Mouse (Mus musculus) C2C12 (cell line): ENCODE results near the gene Kif6. TPM values are rescaled to one million over a fixed set of nuclear protein-coding genes. Genes with fewer than 3 reads are reported as not detected.

Experiments used
- H3K27me3 ChIP-seq: one replicate; pipeline ENCODE4 v1.6.1; 2011; ENCODE audit not compliant: control insufficient read depth, insufficient read depth, insufficient read length
- H3K36me3 ChIP-seq: one replicate; pipeline ENCODE4 v1.6.1; 2011; ENCODE audit not compliant: control insufficient read depth, insufficient read depth
- H3K4me3 ChIP-seq: one replicate; pipeline ENCODE4 v1.5.1; 2011; ENCODE audit warnings: mild to moderate bottlenecking, control low read depth; ENCODE audit not compliant: poor library complexity, insufficient read depth, severe bottlenecking
- H3K79me2 ChIP-seq: one replicate; pipeline ENCODE4 v1.6.1; 2011; ENCODE audit not compliant: control insufficient read depth, insufficient read depth
- H3K79me3 ChIP-seq: one replicate; pipeline ENCODE4 v1.6.1; 2011; ENCODE audit warnings: low read depth, control low read depth
- H3ac ChIP-seq: one replicate; pipeline ENCODE3; 2011; ENCODE audit warnings: low read depth; ENCODE audit not compliant: control insufficient read depth, insufficient read length
- CEBPB ChIP-seq: IDR thresholded peaks from one replicate; pipeline ENCODE4 v1.6.1; 2011; ENCODE audit warnings: low read depth, mild to moderate bottlenecking, control low read depth, moderate library complexity
- CTCF ChIP-seq: IDR thresholded peaks from one replicate; pipeline ENCODE4 v1.5.1; 2011; ENCODE audit not compliant: control insufficient read depth, insufficient read depth, insufficient read length
- FOSL1 ChIP-seq: IDR thresholded peaks from one replicate; pipeline ENCODE4 v1.8.0; 2011; ENCODE audit warnings: mild to moderate bottlenecking, low read length; ENCODE audit not compliant: poor library complexity, insufficient read depth, severe bottlenecking
- MAX ChIP-seq: IDR thresholded peaks from one replicate; pipeline ENCODE4 v1.6.1; 2011; ENCODE audit warnings: mild to moderate bottlenecking, control low read depth
- MYOD1 ChIP-seq: IDR thresholded peaks from one replicate; pipeline ENCODE4 v1.6.1; 2011; ENCODE audit warnings: low read depth; ENCODE audit not compliant: control insufficient read depth, insufficient read length
- MYOG ChIP-seq: IDR thresholded peaks from one replicate; pipeline ENCODE4 v1.6.1; 2011; ENCODE audit not compliant: control insufficient read depth, insufficient read length; ENCODE audit errors: extremely low read depth
- USF1 ChIP-seq: IDR thresholded peaks from one replicate; pipeline ENCODE4 v1.6.1; 2011; ENCODE audit warnings: low read depth, mild to moderate bottlenecking, control low read depth, moderate library complexity
- polyA plus RNA-seq: library from polyadenylated mRNA; unstranded; fragments of >200 nt; fragmentation: generic; extraction: Trizol; gene quantifications from one replicate; pipeline ENCODE4 v1.2.1, GENCODE M21; 2012; ENCODE audit warnings: missing spikeins

The Kif6 gene
- polyA plus RNA-seq, 1 experiment: 0.27 TPM

DNA sequence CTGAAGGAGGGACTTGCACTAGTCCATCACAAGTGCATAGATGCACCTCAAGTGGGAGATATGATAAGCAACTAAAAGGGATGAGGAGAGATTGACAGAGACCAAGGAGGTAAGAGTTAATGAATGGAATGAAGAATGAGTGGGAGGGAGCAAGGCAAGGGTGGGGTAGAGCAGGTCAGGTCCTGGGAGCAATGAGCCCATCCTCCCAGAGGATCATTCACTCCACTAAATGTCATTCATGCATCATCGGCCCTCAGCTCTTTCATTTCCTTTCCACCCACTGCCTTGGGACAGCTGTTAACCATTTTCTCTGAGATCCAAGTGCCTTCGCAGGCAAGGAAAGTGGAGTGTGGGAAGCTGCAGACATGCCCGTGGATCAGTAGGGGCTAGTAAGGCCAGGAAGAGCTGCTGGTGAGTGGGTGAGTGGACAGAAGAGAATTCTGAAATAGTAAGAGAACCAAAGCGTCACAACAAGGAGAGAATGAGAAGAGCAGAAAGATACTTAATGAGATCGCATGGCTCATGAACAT is 95.2 kb downstream of the Kif6 start:
- H3K36me3 ChIP-seq: no peaks in the 10 kb centered on the region

DNA sequence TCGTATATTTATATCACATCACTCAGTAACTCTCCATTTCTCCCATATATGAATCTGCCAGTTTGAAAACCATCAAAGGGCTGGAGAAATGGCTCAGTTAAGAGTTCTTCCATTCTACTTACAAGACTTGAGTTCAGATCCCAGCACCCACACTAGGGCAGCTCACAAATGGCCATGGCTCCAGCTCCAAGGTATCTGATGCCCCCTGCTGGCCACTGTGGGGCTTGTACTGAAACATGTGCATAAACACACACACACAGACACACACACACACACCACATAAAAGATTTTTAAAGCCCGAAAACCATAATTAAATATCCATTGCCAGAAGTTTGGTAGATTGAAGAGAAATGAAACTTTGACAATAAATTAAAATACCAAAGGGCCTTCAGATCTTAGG is 111.3 kb downstream of the Kif6 start:
- TF ChIP-seq MYOD1 (no peak), MYOG (no peak)
- H3K79me2 ChIP-seq: no peaks in the 10 kb centered on the region
- H3K79me3 ChIP-seq: no peaks in the 10 kb centered on the region
- H3K27me3 ChIP-seq: no peaks in the 10 kb centered on the region
- H3ac ChIP-seq: no peak overlapping the region
- no peak overlapping the region for H3K4me3 ChIP-seq
- H3K36me3 ChIP-seq: no peaks in the 10 kb centered on the region

More for the DNA sequence above, 95.2 kb downstream of the Kif6 start:
- no peak overlapping the region for H3K4me3 ChIP-seq
- TF ChIP-seq CTCF (no peak), CEBPB (no peak), FOSL1 (no peak), MAX (no peak), MYOG (no peak), MYOD1 (no peak), USF1 (no peak)
- H3K79me2 ChIP-seq: no peaks in the 10 kb centered on the region
- peaks cover 5% of the 10 kb centered on the region for H3K27me3 ChIP-seq
- H3K79me3 ChIP-seq: no peaks in the 10 kb centered on the region
- H3ac ChIP-seq: no peak overlapping the region

DNA sequence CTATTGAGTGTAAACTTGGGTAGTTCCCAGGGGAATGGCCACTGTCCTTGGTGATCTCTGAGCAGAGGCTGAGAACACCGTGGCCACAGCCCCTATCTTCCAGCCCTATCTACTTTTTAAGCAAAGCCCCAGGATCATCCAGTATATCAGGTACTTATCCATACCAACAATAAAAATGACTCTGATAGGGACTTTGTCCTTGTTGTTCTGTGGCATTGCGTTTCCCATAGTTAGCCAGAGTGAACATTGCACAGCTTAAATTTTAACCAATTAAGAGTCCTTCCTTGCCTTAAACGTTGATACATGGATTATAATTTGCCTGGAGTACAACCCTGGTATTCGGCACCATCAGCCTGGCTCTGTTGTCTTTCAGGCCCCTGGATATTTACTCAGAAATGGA is 112.0 kb downstream of the Kif6 start:
- Histone ChIP-seq H3K79me2 (no peaks in the 10 kb centered on the region), H3ac (no peak overlapping the region), H3K79me3 (no peaks in the 10 kb centered on the region), H3K27me3 (no peaks in the 10 kb centered on the region), H3K36me3 (no peaks in the 10 kb centered on the region), H3K4me3 (no peak overlapping the region)
- TF ChIP-seq MYOD1 (no peak), USF1 (no peak), FOSL1 (no peak)

DNA sequence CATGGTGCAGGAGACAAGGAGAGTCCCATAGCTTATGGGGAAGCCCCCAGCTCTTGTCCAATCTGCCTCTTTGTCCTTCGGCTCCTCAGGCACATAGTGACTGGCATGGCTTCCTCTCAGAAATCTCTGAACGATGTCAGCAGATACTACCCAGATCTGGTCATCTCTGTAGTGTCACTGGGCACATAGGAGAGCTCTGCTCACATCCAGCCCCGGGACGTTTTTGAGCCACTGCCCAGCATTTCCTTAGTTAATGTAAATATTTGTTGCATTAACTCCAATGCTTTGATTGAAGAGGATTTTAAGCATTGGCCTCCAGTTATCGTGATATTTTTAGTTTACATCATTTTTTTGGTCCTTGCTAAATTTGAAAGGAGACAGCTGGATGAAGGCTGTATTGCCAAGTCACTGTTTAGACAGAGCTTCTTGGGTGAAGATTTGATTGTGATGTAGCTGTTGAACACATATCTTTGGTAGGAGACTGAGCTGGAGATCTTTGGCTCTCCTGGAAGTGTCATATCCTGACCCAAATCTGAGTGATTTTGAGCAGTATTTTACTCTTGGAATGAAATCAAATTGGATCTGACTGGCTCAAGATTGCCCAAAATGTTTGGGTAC is 112.6 kb downstream of the Kif6 start:
- Histone ChIP-seq H3K79me2 (no peaks in the 10 kb centered on the region), H3ac (no peak overlapping the region), H3K36me3 (no peaks in the 10 kb centered on the region), H3K27me3 (no peaks in the 10 kb centered on the region), H3K4me3 (no peak overlapping the region), H3K79me3 (no peaks in the 10 kb centered on the region)
- TF ChIP-seq MYOD1: no peak
- no peak for TF ChIP-seq MAX
- TF ChIP-seq FOSL1: no peak
- no peak for TF ChIP-seq MYOG
- no peak for TF ChIP-seq CTCF
- no peak for TF ChIP-seq CEBPB
- TF ChIP-seq USF1: no peak

DNA sequence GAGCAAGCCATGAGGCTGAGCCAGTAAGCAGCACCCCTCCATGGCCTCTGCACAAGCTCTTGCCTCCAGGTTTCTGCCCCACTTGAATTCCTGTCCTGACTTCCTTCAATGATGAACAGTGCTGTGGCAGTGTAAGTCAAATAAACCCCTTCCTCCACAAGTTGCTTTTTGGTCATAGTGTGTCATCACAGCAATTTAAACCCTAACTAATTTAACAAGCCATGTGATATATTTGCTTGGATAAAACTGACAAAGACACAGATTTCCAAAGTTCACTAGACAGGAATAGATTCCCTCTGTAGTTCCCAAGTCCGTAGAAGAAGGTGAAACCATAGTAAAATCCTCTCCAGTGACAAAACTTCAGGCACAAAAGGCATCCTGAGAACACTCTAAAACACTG is 114.9 kb downstream of the Kif6 start:
- no peak overlapping the region for H3ac ChIP-seq
- TF ChIP-seq MYOG (no peak), CTCF (no peak), MYOD1 (no peak), FOSL1 (no peak), MAX (no peak), CEBPB (no peak), USF1 (no peak)
- H3K27me3 ChIP-seq: no peaks in the 10 kb centered on the region
- H3K79me2 ChIP-seq: no peaks in the 10 kb centered on the region
- no peaks in the 10 kb centered on the region for H3K36me3 ChIP-seq
- H3K4me3 ChIP-seq: no peak overlapping the region
- H3K79me3 ChIP-seq: no peaks in the 10 kb centered on the region

DNA sequence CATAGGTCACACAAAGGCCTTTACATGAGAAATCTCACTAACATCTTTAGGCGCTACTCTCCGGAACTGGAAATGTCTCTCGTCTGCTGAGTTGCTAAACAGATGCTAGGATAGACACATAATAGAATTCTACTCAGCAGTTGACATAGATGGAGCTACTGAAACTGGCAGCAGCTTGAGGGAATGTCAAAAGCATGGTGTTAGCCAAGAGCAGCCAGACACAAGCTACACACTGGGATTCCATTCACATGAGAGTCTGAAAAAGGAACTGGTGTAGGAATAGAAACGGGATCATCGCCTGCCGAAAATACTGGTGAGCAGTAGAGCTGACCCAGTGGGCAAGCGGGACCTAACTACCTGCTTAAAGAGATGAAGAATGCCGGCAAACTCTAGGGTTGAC is 117.8 kb downstream of the Kif6 start:
- Histone ChIP-seq H3K36me3 (no peaks in the 10 kb centered on the region), H3K79me3 (no peaks in the 10 kb centered on the region), H3K4me3 (no peak overlapping the region), H3K79me2 (no peaks in the 10 kb centered on the region), H3ac (no peak overlapping the region), H3K27me3 (no peaks in the 10 kb centered on the region)
- TF ChIP-seq CTCF (no peak), CEBPB (no peak), MYOG (no peak), MAX (no peak), FOSL1 (no peak), MYOD1 (no peak), USF1 (no peak)
